Mouse (Mus musculus) ES-Bruce4 (cell line): ENCODE results near the gene Itgav.
"Not testable (repeated sequence)": the region's sequence is repeated elsewhere in the genome, so short reads cannot be mapped to it uniquely, and the experiment has no call there.

ENCODE experiments used
- CTCF ChIP-seq: IDR thresholded peaks from one replicate; pipeline ENCODE4 v1.8.1; 2011; ENCODE audit warnings: low read depth, low read length
- EP300 ChIP-seq: IDR thresholded peaks from 2 replicates; pipeline ENCODE4 v1.6.1; 2011; ENCODE audit warnings: low read depth, low read length; ENCODE audit not compliant: insufficient read depth
- POLR2A ChIP-seq: IDR thresholded peaks from one replicate; pipeline ENCODE4 v1.8.1; 2011; ENCODE audit warnings: low read length; ENCODE audit not compliant: insufficient read depth

DNA sequence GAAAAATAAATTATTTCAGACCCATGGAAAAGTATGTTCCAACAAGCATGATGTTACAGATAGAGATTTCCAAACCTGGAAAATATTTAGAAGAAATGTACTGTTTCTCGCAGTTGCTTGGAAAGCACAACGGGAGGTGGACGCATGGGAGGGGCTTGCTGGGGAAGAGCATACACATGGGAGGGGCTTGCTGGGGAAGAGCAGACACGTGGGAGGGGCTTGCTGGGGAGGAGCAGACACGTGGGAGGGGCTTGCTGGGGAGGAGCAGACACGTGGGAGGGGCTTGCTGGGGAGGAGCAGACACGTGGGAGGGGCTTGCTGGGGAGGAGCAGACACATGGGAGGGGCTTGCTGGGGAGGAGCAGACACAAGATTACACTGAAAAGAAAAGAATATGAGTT is 10.9 kb upstream of the Itgav start:
- TF ChIP-seq POLR2A, CTCF, EP300: not testable (repeated sequence)
